Mouse (Mus musculus): Measurements from ENCODE around the gene Grin3b. TPM values are rescaled to one million over a fixed set of nuclear protein-coding genes. Genes with fewer than 3 reads are reported as not detected.

Grin3b gene
- polyA plus RNA-seq, 1 experiment from 2014 or later: 0.17 TPM

GRCm38 (mm10) chr10:79946752-79947322 is 23.7 kb upstream of the Grin3b start:
- TF ChIP-seq EP300 (optimal IDR thresholded peaks at IDR 0.05) (no peak), CTCF (IDR thresholded peaks at IDR 0.05; ENCODE audit: low read depth) (no peak)
- peaks cover 18% of the 10 kb centered on the region for H3K36me3 ChIP-seq (ENCODE audit: control insufficient read depth, insufficient read depth, low read length)
- no peaks in the 10 kb centered on the region for H3K27me3 ChIP-seq (ENCODE audit: control insufficient read depth, insufficient read depth, low read length)
- no peak overlapping the region for H3K4me3 ChIP-seq (ENCODE audit: low read depth, low read length)
- no peaks in the 10 kb centered on the region for H3K9me3 ChIP-seq (ENCODE audit: control insufficient read depth, low read length)
- peak overlapping the region; percentile 31 for H3K4me2 ChIP-seq (replicated peaks; ENCODE audit: low read depth)
- WGBS: 29% methylated on average over 7 of the region's 7 CpGs
- peak overlapping the region; percentile 41 for H3K9ac ChIP-seq (ENCODE audit: low read length)
- H3K27ac ChIP-seq (replicated peaks): peak overlapping the region; percentile 86
- ATAC-seq (ENCODE audit: low FRiP score, low TSS enrichment) (peak; percentile 7; the same call in 1 of the 2 replicates), DNase-seq (ENCODE audit: low spot score) (no peak)
- peaks cover 5% of the 10 kb centered on the region; the same call in 1 of the 2 replicates for H3K4me1 ChIP-seq (replicated peaks; ENCODE audit: control insufficient read depth, insufficient read depth)

- H3K9me3 ChIP-seq (ENCODE audit: control insufficient read depth, low read length): no peaks in the 10 kb centered on the region
- WGBS: 63% methylated on average over 6 of the region's 6 CpGs
- ATAC-seq (ENCODE audit: low FRiP score, low TSS enrichment): no peak
- H3K36me3 ChIP-seq (ENCODE audit: control insufficient read depth, insufficient read depth, low read length): peaks cover 18% of the 10 kb centered on the region
- H3K27ac ChIP-seq (replicated peaks): peak overlapping the region; percentile 86; the same call in 1 of the 2 replicates
- H3K4me3 ChIP-seq (ENCODE audit: low read depth, low read length): no peak overlapping the region
- peak overlapping the region; percentile 31; the same call in 1 of the 2 replicates for H3K9ac ChIP-seq (ENCODE audit: low read length)
- H3K27me3 ChIP-seq (ENCODE audit: control insufficient read depth, insufficient read depth, low read length): no peaks in the 10 kb centered on the region
- no peak overlapping the region for H3K4me2 ChIP-seq (replicated peaks; ENCODE audit: low read depth)
- TF ChIP-seq EP300 (optimal IDR thresholded peaks at IDR 0.05) (no peak), CTCF (IDR thresholded peaks at IDR 0.05; ENCODE audit: low read depth) (no peak)
- no peak for DNase-seq (ENCODE audit: low spot score)
- peaks cover 5% of the 10 kb centered on the region; the same call in 1 of the 2 replicates for H3K4me1 ChIP-seq (replicated peaks; ENCODE audit: control insufficient read depth, insufficient read depth)
Observed at GRCm38 (mm10) chr10:79947502-79947901, 23.0 kb upstream of the Grin3b start.

GRCm38 (mm10) chr10:79949873-79950272 is 20.6 kb upstream of the Grin3b start:
- TF ChIP-seq EP300 (optimal IDR thresholded peaks at IDR 0.05) (no peak), CTCF (IDR thresholded peaks at IDR 0.05; ENCODE audit: low read depth) (no peak)
- no peak overlapping the region for H3K27ac ChIP-seq (replicated peaks)
- no peak overlapping the region for H3K4me3 ChIP-seq (ENCODE audit: low read depth, low read length)
- H3K4me2 ChIP-seq (replicated peaks; ENCODE audit: low read depth): no peak overlapping the region
- no peaks in the 10 kb centered on the region for H3K9me3 ChIP-seq (ENCODE audit: control insufficient read depth, low read length)
- H3K4me1 ChIP-seq (replicated peaks; ENCODE audit: control insufficient read depth, insufficient read depth): peaks cover 3% of the 10 kb centered on the region; the same call in 1 of the 2 replicates
- WGBS: 89% methylated on average over 4 of the region's 4 CpGs
- no peak overlapping the region for H3K9ac ChIP-seq (ENCODE audit: low read length)
- ATAC-seq (ENCODE audit: low FRiP score, low TSS enrichment): no peak
- H3K27me3 ChIP-seq (ENCODE audit: control insufficient read depth, insufficient read depth, low read length): no peaks in the 10 kb centered on the region
- H3K36me3 ChIP-seq (ENCODE audit: control insufficient read depth, insufficient read depth, low read length): peaks cover 24% of the 10 kb centered on the region
- no peak for DNase-seq (ENCODE audit: low spot score)

GRCm38 (mm10) chr10:79950661-79951060 is 19.9 kb upstream of the Grin3b start:
- no peaks in the 10 kb centered on the region for H3K9me3 ChIP-seq (ENCODE audit: control insufficient read depth, low read length)
- TF ChIP-seq CTCF (IDR thresholded peaks at IDR 0.05; ENCODE audit: low read depth): no peak
- TF ChIP-seq EP300 (optimal IDR thresholded peaks at IDR 0.05): no peak
- WGBS: 82% methylated on average over 18 of the region's 18 CpGs
- H3K4me3 ChIP-seq (ENCODE audit: low read depth, low read length): no peak overlapping the region
- H3K36me3 ChIP-seq (ENCODE audit: control insufficient read depth, insufficient read depth, low read length): peaks cover 24% of the 10 kb centered on the region
- H3K4me1 ChIP-seq (replicated peaks; ENCODE audit: control insufficient read depth, insufficient read depth): peaks cover 3% of the 10 kb centered on the region; the same call in 1 of the 2 replicates
- no peak overlapping the region for H3K27ac ChIP-seq (replicated peaks)
- ATAC-seq (ENCODE audit: low FRiP score, low TSS enrichment) (no peak), DNase-seq (ENCODE audit: low spot score) (no peak)
- H3K9ac ChIP-seq (ENCODE audit: low read length): no peak overlapping the region
- no peaks in the 10 kb centered on the region for H3K27me3 ChIP-seq (ENCODE audit: control insufficient read depth, insufficient read depth, low read length)
- no peak overlapping the region for H3K4me2 ChIP-seq (replicated peaks; ENCODE audit: low read depth)

DNA sequence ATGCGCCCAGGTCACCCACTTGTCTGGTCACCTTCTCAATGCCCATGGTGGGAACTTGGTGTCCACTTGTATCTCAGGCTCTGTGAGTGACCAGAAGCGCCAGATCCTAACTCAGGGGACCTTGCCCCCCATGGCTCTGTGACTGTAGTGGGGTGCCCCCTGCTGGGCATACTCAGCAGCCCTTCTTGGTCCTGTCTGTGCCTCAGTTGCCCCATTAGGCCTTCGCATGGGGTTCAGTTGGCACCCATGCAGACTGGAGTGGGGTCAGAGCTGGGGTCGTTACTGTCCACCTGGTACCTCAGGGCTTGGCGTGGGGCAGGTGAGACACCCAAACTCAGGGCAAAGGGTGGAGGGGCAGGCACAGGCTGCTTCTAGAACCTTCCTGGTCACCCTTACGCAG is 16.6 kb upstream of the Grin3b start:
- H3K4me1 ChIP-seq (replicated peaks; ENCODE audit: control insufficient read depth, insufficient read depth): no peaks in the 10 kb centered on the region
- H3K27ac ChIP-seq (replicated peaks): no peak overlapping the region
- DNase-seq (ENCODE audit: low spot score) (no peak), ATAC-seq (ENCODE audit: low FRiP score, low TSS enrichment) (0 out of 2 replicates have a peak, but pooled peaks have one; percentile 10)
- no peaks in the 10 kb centered on the region for H3K9me3 ChIP-seq (ENCODE audit: control insufficient read depth, low read length)
- no peaks in the 10 kb centered on the region for H3K27me3 ChIP-seq (ENCODE audit: control insufficient read depth, insufficient read depth, low read length)
- WGBS: 82% methylated on average over 6 of the region's 6 CpGs
- H3K4me3 ChIP-seq (ENCODE audit: low read depth, low read length): no peak overlapping the region
- H3K36me3 ChIP-seq (ENCODE audit: control insufficient read depth, insufficient read depth, low read length): peaks cover 24% of the 10 kb centered on the region
- H3K9ac ChIP-seq (ENCODE audit: low read length): no peak overlapping the region
- TF ChIP-seq EP300 (optimal IDR thresholded peaks at IDR 0.05) (no peak), CTCF (IDR thresholded peaks at IDR 0.05; ENCODE audit: low read depth) (peak; percentile 79)
- H3K4me2 ChIP-seq (replicated peaks; ENCODE audit: low read depth): no peak overlapping the region

DNA sequence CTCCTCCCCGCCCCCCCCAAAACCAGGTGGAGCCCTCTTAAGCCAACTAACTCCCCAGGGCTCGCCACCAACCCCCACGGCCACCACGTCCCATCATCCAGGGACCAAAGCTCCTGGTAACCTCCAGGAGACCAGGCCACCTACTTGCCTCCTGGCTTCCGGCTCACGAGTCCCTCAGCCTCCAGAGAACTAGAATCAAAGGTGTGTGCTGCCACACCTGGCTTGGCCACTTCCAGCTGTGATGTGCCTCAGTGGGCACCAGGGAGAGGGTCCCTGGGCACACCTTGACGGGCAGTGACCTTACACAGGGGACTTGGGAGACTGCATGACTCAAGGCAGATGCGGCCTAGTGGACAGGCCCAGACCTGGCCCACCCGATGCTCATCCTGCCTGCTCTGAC is 14.8 kb upstream of the Grin3b start:
- Histone ChIP-seq H3K4me3 (ENCODE audit: low read depth, low read length) (no peak overlapping the region), H3K4me1 (replicated peaks; ENCODE audit: control insufficient read depth, insufficient read depth) (no peaks in the 10 kb centered on the region), H3K27ac (replicated peaks) (no peak overlapping the region)

More for the DNA sequence above, 14.8 kb upstream of the Grin3b start:
- no peaks in the 10 kb centered on the region for H3K9me3 ChIP-seq (ENCODE audit: control insufficient read depth, low read length)
- no peak for ATAC-seq (ENCODE audit: low FRiP score, low TSS enrichment)
- no peak for TF ChIP-seq EP300 (optimal IDR thresholded peaks at IDR 0.05)
- no peak for TF ChIP-seq CTCF (IDR thresholded peaks at IDR 0.05; ENCODE audit: low read depth)
- WGBS: 60% methylated on average over 9 of the region's 9 CpGs
- no peaks in the 10 kb centered on the region for H3K27me3 ChIP-seq (ENCODE audit: control insufficient read depth, insufficient read depth, low read length)
- H3K4me2 ChIP-seq (replicated peaks; ENCODE audit: low read depth): no peak overlapping the region
- no peak overlapping the region for H3K9ac ChIP-seq (ENCODE audit: low read length)
- H3K36me3 ChIP-seq (ENCODE audit: control insufficient read depth, insufficient read depth, low read length): peaks cover 16% of the 10 kb centered on the region; the same call in 1 of the 2 replicates
- DNase-seq (ENCODE audit: low spot score): no peak
